Comparison of ENCODE assay signal across 11 mouse cellular contexts in the genomic region with DNA sequence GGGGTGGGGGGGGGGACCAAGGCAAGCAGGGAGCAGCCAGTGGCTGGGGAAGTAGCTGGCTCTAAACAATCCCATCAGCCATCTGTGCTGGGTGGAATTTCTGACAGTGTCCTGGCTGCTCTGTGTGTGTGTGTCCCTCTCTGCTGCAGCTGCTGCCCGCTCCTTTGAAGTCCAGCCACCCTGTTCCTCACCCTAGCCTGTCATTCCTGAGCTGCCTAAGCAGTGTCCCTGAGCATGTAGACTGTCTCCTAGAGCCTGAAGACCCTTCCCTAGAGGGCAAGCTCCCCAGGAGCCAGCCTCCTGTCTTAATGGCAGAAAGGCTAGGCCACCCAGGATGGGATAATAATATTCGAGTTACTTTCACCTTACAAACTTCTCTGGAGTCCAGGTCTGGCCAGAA. TPM values are rescaled to one million over a fixed set of nuclear protein-coding genes. Genes with fewer than 3 reads are reported as not detected.
DNase-seq lines count a peak whose midpoint lies in the region; ATAC-seq lines count a peak whose summit lies in the region.
"Had no signal": no experiment of that assay in that cellular context is flagged by ENCODE, and none has a peak within 500 bp of the region (broad histone marks: within the 10 kb centered on the region; RNA-seq: fewer than 3 reads in every experiment).

No protein-coding gene starts in this region.

- no peak overlapping the region for H3K4me2 ChIP-seq in heart, embryonic 11.5 days
- no peak overlapping the region for H3K4me2 ChIP-seq in midbrain, embryonic 14.5 days (ENCODE audit: low read length)
- no peak overlapping the region for H3K4me2 ChIP-seq in midbrain, embryonic 13.5 days (replicated peaks)
- no peak overlapping the region for H3K4me2 ChIP-seq in hindbrain, embryonic 16.5 days (ENCODE audit: low read length)
- no peak overlapping the region for H3K4me2 ChIP-seq in stomach, embryonic 15.5 days

- peak overlapping the region; percentile 50; the same call in 1 of the 2 replicates for H3K27ac ChIP-seq in heart, embryonic 11.5 days (ENCODE audit: low read depth, low read length)
- H3K27ac ChIP-seq in midbrain, embryonic 14.5 days (replicated peaks; ENCODE audit: low read depth, low read length) = 0 out of 2 replicates have a peak overlapping the region, but pooled peaks have one; percentile 37
- H3K27ac ChIP-seq in midbrain, embryonic 13.5 days = no peak overlapping the region
- peak overlapping the region; percentile 5; the same call in 1 of the 2 replicates for H3K27ac ChIP-seq in hindbrain, embryonic 16.5 days (ENCODE audit: low read depth, low read length)
- peak overlapping the region; percentile 93 for H3K27ac ChIP-seq in stomach, embryonic 15.5 days
- H3K27ac ChIP-seq: macrophage had no signal

- H3K9ac ChIP-seq in heart, embryonic 11.5 days (ENCODE audit: low read depth, low read length) = peak overlapping the region; percentile 23; the same call in 1 of the 2 replicates
- H3K9ac ChIP-seq in midbrain, embryonic 14.5 days (replicated peaks; ENCODE audit: low read length) = no peak overlapping the region
- H3K9ac ChIP-seq in midbrain, embryonic 13.5 days (replicated peaks) = no peak overlapping the region
- H3K9ac ChIP-seq in hindbrain, embryonic 16.5 days (ENCODE audit: low read depth, low read length) = no peak overlapping the region
- no peak overlapping the region for H3K9ac ChIP-seq in stomach, embryonic 15.5 days

- peaks cover 65% of the 10 kb centered on the region for H3K4me1 ChIP-seq in heart, embryonic 11.5 days (ENCODE audit: control insufficient read depth, insufficient read depth, low read length)
- H3K4me1 ChIP-seq in midbrain, embryonic 14.5 days (ENCODE audit: control insufficient read depth, insufficient read depth, low read length) = peaks cover 25% of the 10 kb centered on the region
- peaks cover 62% of the 10 kb centered on the region for H3K4me1 ChIP-seq in midbrain, embryonic 13.5 days (replicated peaks)
- H3K4me1 ChIP-seq in hindbrain, embryonic 16.5 days (ENCODE audit: control insufficient read depth, insufficient read depth, low read depth, low read length) = peaks cover 49% of the 10 kb centered on the region
- peaks cover 90% of the 10 kb centered on the region for H3K4me1 ChIP-seq in stomach, embryonic 15.5 days

- no peak overlapping the region for H3K4me3 ChIP-seq in heart, embryonic 11.5 days (ENCODE audit: low read depth, low read length)
- no peak overlapping the region for H3K4me3 ChIP-seq in midbrain, embryonic 14.5 days (replicated peaks; ENCODE audit: low read depth, low read length)
- no peak overlapping the region for H3K4me3 ChIP-seq in midbrain, embryonic 13.5 days (replicated peaks)
- no peak overlapping the region for H3K4me3 ChIP-seq in hindbrain, embryonic 16.5 days (ENCODE audit: low read length)
- H3K4me3 ChIP-seq in stomach, embryonic 15.5 days (replicated peaks) = no peak overlapping the region

- H3K9me3 ChIP-seq in heart, embryonic 11.5 days (replicated peaks; ENCODE audit: control insufficient read depth, low read length) = no peaks in the 10 kb centered on the region
- no peaks in the 10 kb centered on the region for H3K9me3 ChIP-seq in midbrain, embryonic 14.5 days (ENCODE audit: control insufficient read depth, low read length)
- H3K9me3 ChIP-seq in midbrain, embryonic 13.5 days = no peaks in the 10 kb centered on the region
- H3K9me3 ChIP-seq in hindbrain, embryonic 16.5 days (ENCODE audit: control insufficient read depth, low read length) = no peaks in the 10 kb centered on the region
- H3K9me3 ChIP-seq in stomach, embryonic 15.5 days = no peaks in the 10 kb centered on the region

- WGBS in heart, embryonic 11.5 days (ENCODE audit: insufficient replicate concordance) = 36% methylated on average over 2 of the region's 2 CpGs
- WGBS in midbrain, embryonic 14.5 days = 28% methylated on average over 2 of the region's 2 CpGs
- WGBS in midbrain, embryonic 13.5 days = 44% methylated on average over 2 of the region's 2 CpGs
- WGBS in hindbrain, embryonic 16.5 days = 47% methylated on average over 2 of the region's 2 CpGs
- WGBS in stomach, embryonic 15.5 days = 31% methylated on average over 2 of the region's 2 CpGs

- H3K36me3 ChIP-seq in heart, embryonic 11.5 days (ENCODE audit: control insufficient read depth, insufficient read depth, low read length) = no peaks in the 10 kb centered on the region
- H3K36me3 ChIP-seq in midbrain, embryonic 14.5 days (ENCODE audit: control insufficient read depth, insufficient read depth, low read length) = no peaks in the 10 kb centered on the region
- H3K36me3 ChIP-seq in midbrain, embryonic 13.5 days = no peaks in the 10 kb centered on the region
- no peaks in the 10 kb centered on the region for H3K36me3 ChIP-seq in hindbrain, embryonic 16.5 days (ENCODE audit: control insufficient read depth, insufficient read depth, low read length)
- H3K36me3 ChIP-seq in stomach, embryonic 15.5 days = no peaks in the 10 kb centered on the region

- no peaks in the 10 kb centered on the region for H3K27me3 ChIP-seq in heart, embryonic 11.5 days (ENCODE audit: control insufficient read depth, insufficient read depth, low read length)
- no peaks in the 10 kb centered on the region for H3K27me3 ChIP-seq in midbrain, embryonic 14.5 days (ENCODE audit: control insufficient read depth, insufficient read depth, low read length)
- 0 out of 2 replicates have a peak, but pooled peaks cover 3% of the 10 kb centered on the region for H3K27me3 ChIP-seq in midbrain, embryonic 13.5 days
- H3K27me3 ChIP-seq in hindbrain, embryonic 16.5 days (replicated peaks; ENCODE audit: control insufficient read depth, insufficient read depth, low read length) = no peaks in the 10 kb centered on the region
- no peaks in the 10 kb centered on the region for H3K27me3 ChIP-seq in stomach, embryonic 15.5 days (replicated peaks)

- no peak for DNase-seq in heart, postnatal 4 days
- no peak for DNase-seq in midbrain, embryonic 14.5 days
- no peak for DNase-seq in layer of hippocampus, adult 8-10 months (ENCODE audit: low spot score in 2 of 2)
- DNase-seq: kidney, postnatal 4 days had no signal

- ATAC-seq in heart, embryonic 11.5 days (replicated peaks; ENCODE audit: insufficient number of reproducible peaks, low FRiP score, low TSS enrichment) = no peak
- ATAC-seq in midbrain, embryonic 14.5 days (ENCODE audit: low FRiP score, low TSS enrichment) = no peak
- ATAC-seq in midbrain, embryonic 13.5 days = no peak
- no peak for ATAC-seq in hindbrain, embryonic 16.5 days
- ATAC-seq in stomach, embryonic 15.5 days (ENCODE audit: insufficient read depth, low FRiP score, low read depth) = no peak
- ATAC-seq in granulocyte monocyte progenitor cell, adult 5-6 weeks (replicated peaks; ENCODE audit: poor library complexity, severe bottlenecking) = no peak
- ATAC-seq: forebrain, embryonic 14.5 days had no signal

RNA-seq across cellular contexts. Expression of a gene that starts 47.8 kb away (rescaled TPM):
- 87.3 and 88.4 TPM in 2 replicates for polyA plus RNA-seq in heart, embryonic 11.5 days (2014; fragmentation: Nextera tagmentation; extraction: Ambion mirVana)
- total RNA-seq in heart, postnatal 4 days (2021) = 100 to 1,000 TPM; 204 to 207 TPM
- polyA plus RNA-seq in midbrain, embryonic 14.5 days (2014; fragmentation: Nextera tagmentation; extraction: Ambion mirVana) = 67.9 and 70.0 TPM in 2 replicates
- polyA plus RNA-seq in midbrain, embryonic 13.5 days (2015; fragmentation: Nextera tagmentation; extraction: Ambion mirVana) = 68.6 and 69.8 TPM in 2 replicates
- 61.1 and 68.8 TPM in 2 replicates for polyA plus RNA-seq in hindbrain, embryonic 16.5 days (2015; fragmentation: Nextera tagmentation; extraction: Ambion mirVana)
- polyA plus RNA-seq in stomach, embryonic 15.5 days (2015; fragmentation: Nextera tagmentation; extraction: Ambion mirVana) = 52.8 and 59.5 TPM in 2 replicates
- 69.0 and 88.8 TPM in 2 replicates for total RNA-seq in granulocyte monocyte progenitor cell, adult 5-6 weeks (2014; fragmentation: Nextera tagmentation)
- total RNA-seq in granulocyte monocyte progenitor cell, adult 5-6 weeks (2017) = 54.9 and 57.7 TPM in 2 replicates
- 10 to 100 TPM; 63.2 to 64.8 (median 63.7) TPM for total RNA-seq in layer of hippocampus, adult 8-10 months (2022)

RNA-seq across cellular contexts. Expression of a gene that starts 58.5 kb away (rescaled TPM):
- polyA plus RNA-seq in heart, embryonic 11.5 days (2014; fragmentation: Nextera tagmentation; extraction: Ambion mirVana) = 11.6 and 11.7 TPM in 2 replicates
- 10 to 100 TPM; 39.5 to 40.0 TPM for total RNA-seq in heart, postnatal 4 days (2021)
- polyA plus RNA-seq in midbrain, embryonic 14.5 days (2014; fragmentation: Nextera tagmentation; extraction: Ambion mirVana) = 29.6 and 31.1 TPM in 2 replicates
- 40.6 and 46.1 TPM in 2 replicates for polyA plus RNA-seq in midbrain, embryonic 13.5 days (2015; fragmentation: Nextera tagmentation; extraction: Ambion mirVana)
- 29.9 and 41.3 TPM in 2 replicates for polyA plus RNA-seq in hindbrain, embryonic 16.5 days (2015; fragmentation: Nextera tagmentation; extraction: Ambion mirVana)
- polyA plus RNA-seq in stomach, embryonic 15.5 days (2015; fragmentation: Nextera tagmentation; extraction: Ambion mirVana) = 23.8 and 26.7 TPM in 2 replicates
- 0.92 and 1.1 TPM in 2 replicates for total RNA-seq in granulocyte monocyte progenitor cell, adult 5-6 weeks (2014; fragmentation: Nextera tagmentation)
- total RNA-seq in granulocyte monocyte progenitor cell, adult 5-6 weeks (2017) = 1.5 and 1.6 TPM in 2 replicates
- total RNA-seq in layer of hippocampus, adult 8-10 months (2022) = 10 to 100 TPM; 30.9 to 38.7 (median 33.4) TPM
